10 mouse cellular contexts compared by ENCODE assay signal in genomic region chr1:190045797-190046196, GRCm38 (mm10).
A peak's percentile ranks its signal among the peaks of the same experiment; 100 is the strongest.
DNase-seq lines count a peak whose midpoint lies in the region; ATAC-seq lines count a peak whose summit lies in the region.
"Had no signal": no experiment of that assay in that cellular context is flagged by ENCODE, and none has a peak within 500 bp of the region (broad histone marks: within the 10 kb centered on the region; RNA-seq: fewer than 3 reads in every experiment).

No protein-coding gene starts in this region.

- H3K4me1 ChIP-seq in hindbrain, embryonic 12.5 days = no peaks in the 10 kb centered on the region
- H3K4me1 ChIP-seq: limb, embryonic 15.5 days; stomach, embryonic 15.5 days had no signal

- no peaks in the 10 kb centered on the region for H3K36me3 ChIP-seq in hindbrain, embryonic 12.5 days
- H3K36me3 ChIP-seq: limb, embryonic 15.5 days; stomach, embryonic 15.5 days had no signal

- DNase-seq in ovary, postnatal 36 days (ENCODE audit: low spot score) = peak; percentile 16
- DNase-seq in ovary, postnatal 10 days (ENCODE audit: low spot score) = no peak
- DNase-seq in cerebellum, postnatal 25 days = peak; percentile 29 to 47
- peak; percentile 35 to 57 for DNase-seq in left cerebral cortex, postnatal 14 days (ENCODE audit: low spot score in 2 of 2)
- DNase-seq in retina, embryonic 14.5 days (ENCODE audit: low spot score) = peak; percentile 83
- no peak for DNase-seq in natural killer cell, adult 2 months (ENCODE audit: low spot score in 2 of 2)
- no peak for DNase-seq in urinary bladder, postnatal 10 days (ENCODE audit: low spot score)

- 19% methylated on average over 1 of the region's 1 CpGs for WGBS in hindbrain, embryonic 12.5 days

- intact Hi-C loops in left cerebral cortex, postnatal 14 days (cut with DNase I) = loop anchor here (2.0 to 10.0 kb wide), 2 partner anchors 649 to 751 kb away; no protein-coding TSS in a partner anchor

- no peak overlapping the region for H3K4me2 ChIP-seq in hindbrain, embryonic 12.5 days (replicated peaks)
- H3K4me2 ChIP-seq: limb, embryonic 15.5 days; stomach, embryonic 15.5 days had no signal

- peaks cover 3% of the 10 kb centered on the region; the same call in 1 of the 2 replicates for H3K27me3 ChIP-seq in hindbrain, embryonic 12.5 days
- H3K27me3 ChIP-seq: limb, embryonic 15.5 days; stomach, embryonic 15.5 days had no signal

- H3K9ac ChIP-seq in hindbrain, embryonic 12.5 days = no peak overlapping the region
- H3K9ac ChIP-seq: limb, embryonic 15.5 days; stomach, embryonic 15.5 days had no signal

- no peak overlapping the region for H3K27ac ChIP-seq in hindbrain, embryonic 12.5 days
- H3K27ac ChIP-seq: limb, embryonic 15.5 days; stomach, embryonic 15.5 days had no signal

- H3K9me3 ChIP-seq in hindbrain, embryonic 12.5 days (replicated peaks) = peaks cover 3% of the 10 kb centered on the region; the same call in 1 of the 2 replicates
- H3K9me3 ChIP-seq: limb, embryonic 15.5 days; stomach, embryonic 15.5 days had no signal

- no peak overlapping the region for H3K4me3 ChIP-seq in hindbrain, embryonic 12.5 days
- H3K4me3 ChIP-seq: limb, embryonic 15.5 days; stomach, embryonic 15.5 days had no signal

- ATAC-seq in hindbrain, embryonic 12.5 days (ENCODE audit: low FRiP score) = 0 out of 2 replicates have a peak, but pooled peaks have one; percentile 60

Comparison
In these comparisons a context has a peak if more than half of its experiments do, and no peak if none do; other contexts are left out.
1. DNase-seq: peak in ovary, postnatal 36 days (single experiment), cerebellum, postnatal 25 days (2 of 2), left cerebral cortex, postnatal 14 days (2 of 2) and retina, embryonic 14.5 days (single experiment); none in ovary, postnatal 10 days (single experiment), natural killer cell, adult 2 months (0 of 2) and urinary bladder, postnatal 10 days (single experiment).